Mouse (Mus musculus): ENCODE measurements around the gene Cdpf1.

DNA sequence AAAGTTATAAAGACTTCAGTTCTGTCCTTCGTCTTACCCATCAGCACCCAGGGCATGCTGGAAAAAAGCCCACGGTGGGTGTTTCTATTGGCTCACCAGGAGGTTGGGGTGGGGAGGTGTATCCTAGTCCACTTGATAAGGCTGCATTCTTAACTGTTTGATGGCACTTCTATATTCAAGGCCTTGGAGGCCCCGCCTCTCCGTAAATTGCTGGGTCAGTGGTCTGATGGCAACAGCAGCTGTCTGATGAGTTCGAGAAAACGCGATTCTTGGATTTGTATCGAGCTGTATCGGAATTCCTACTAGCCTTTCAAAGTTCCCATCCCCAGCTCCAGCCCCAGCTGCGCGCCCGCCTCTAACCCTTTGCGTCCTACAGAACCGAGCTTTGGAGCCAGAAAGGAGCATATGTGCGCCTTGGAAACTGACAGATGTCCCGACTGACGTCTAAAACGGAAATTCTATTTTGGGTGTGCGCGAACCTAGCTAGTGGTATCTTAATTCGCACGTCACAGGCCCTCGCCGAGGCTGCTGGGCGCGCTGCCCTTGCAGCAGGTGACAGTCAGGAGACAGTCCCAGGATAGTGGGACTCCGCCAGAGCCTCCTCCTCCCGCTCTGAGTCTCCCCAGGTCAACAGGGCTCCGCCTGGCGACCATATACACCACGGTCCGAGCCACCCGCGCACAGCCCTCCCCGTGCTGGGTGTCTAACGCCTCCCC is 533 bp downstream of the Cdpf1 start:
- TF ChIP-seq CTCF (IDR thresholded peaks at IDR 0.05; ENCODE audit: insufficient read depth, low read length) (no peak), POLR2A (IDR thresholded peaks at IDR 0.05; ENCODE audit: borderline replicate concordance, extremely low read depth, low read depth, low read length) (0 out of 2 replicates have a peak, but pooled peaks have one; percentile 9)

Data from lung, adult 2 months (tissue).